Mouse (Mus musculus) hindbrain, embryonic 11.5 days (tissue): ENCODE results near the gene Emc7. TPM values are rescaled to one million over a fixed set of nuclear protein-coding genes. Genes with fewer than 3 reads are reported as not detected.

ENCODE experiments used
- polyA plus RNA-seq: library from polyadenylated mRNA; unstranded; fragments of >200 nt; fragmentation: Nextera tagmentation; extraction: Ambion mirVana; gene quantifications from 2 replicates; pipeline ENCODE4 v1.2.1, GENCODE M21; 2014

The Emc7 gene
- polyA plus RNA-seq, 1 experiment from 2014 or later = 13.0 TPM

Other genes with a start within 250 kb of the Emc7 start
- 9.7 and 10.1 TPM in 2 replicates for gene Lpcat4, start 215.5 kb upstream of the Emc7 start, polyA plus RNA-seq
- gene Nutm1, start 195.7 kb upstream of the Emc7 start, polyA plus RNA-seq = 0.05 and 0.07 TPM in 2 replicates
- 148 and 163 TPM in 2 replicates for gene Nop10, start 193.1 kb upstream of the Emc7 start, polyA plus RNA-seq
- 13.7 and 14.2 TPM in 2 replicates for gene Slc12a6, start 189.2 kb upstream of the Emc7 start, polyA plus RNA-seq
- gene Gm21985, start 188.7 kb upstream of the Emc7 start, polyA plus RNA-seq = not detected in 2 replicates
- 113 and 121 TPM in 2 replicates for gene Emc4, start 87.0 kb upstream of the Emc7 start, polyA plus RNA-seq
- 53.4 and 55.1 TPM in 2 replicates for gene Katnbl1, start 75.8 kb upstream of the Emc7 start, polyA plus RNA-seq
- gene Chrm5, start 25.8 kb downstream of the Emc7 start, polyA plus RNA-seq = 0.08 and 0.17 TPM in 2 replicates
- 5.9 and 6.1 TPM in 2 replicates for gene Aven, start 38.0 kb downstream of the Emc7 start, polyA plus RNA-seq